Mouse (Mus musculus): ENCODE measurements around the gene Gm8453. TPM values are rescaled to one million over a fixed set of nuclear protein-coding genes. Genes with fewer than 3 reads are reported as not detected.
"Not testable (repeated sequence)": the region's sequence is repeated elsewhere in the genome, so short reads cannot be mapped to it uniquely, and the experiment has no call there.

The Gm8453 gene
- not detected in 2 replicates for polyA plus RNA-seq (2016; fragmentation: Nextera tagmentation; extraction: Ambion mirVana)

DNA sequence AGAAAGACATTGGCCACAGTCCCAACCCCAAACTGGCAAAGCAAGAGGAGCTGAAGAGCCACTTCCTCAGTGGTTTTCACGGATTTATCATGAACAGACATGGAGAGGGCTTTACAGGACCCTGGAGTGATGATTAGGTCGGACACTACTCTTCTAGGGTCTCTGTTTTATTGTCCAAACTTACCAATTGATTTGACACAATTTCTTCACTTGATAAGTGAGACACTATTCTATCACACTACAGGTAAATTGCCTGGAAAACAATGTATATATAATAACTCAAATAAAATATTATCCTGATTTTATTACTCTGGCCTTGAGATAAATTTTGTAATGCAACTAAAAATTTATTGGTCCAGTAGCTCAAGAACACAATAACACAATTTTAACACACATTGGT lies at the start of gene Gm8453:
TSS of gene Gm8453 (minus strand) at position 101 of the 400 bp plus-strand sequence.
- not testable (repeated sequence) for H3K9me3 ChIP-seq; DNase-seq (ENCODE audit: low spot score); H3K27ac ChIP-seq; H3K4me3 ChIP-seq; H3K36me3 ChIP-seq; H3K27me3 ChIP-seq (ENCODE audit: insufficient read depth, poor library complexity, severe bottlenecking); H3K4me1 ChIP-seq
- WGBS: 30% methylated on average over 2 of the region's 2 CpGs

DNA sequence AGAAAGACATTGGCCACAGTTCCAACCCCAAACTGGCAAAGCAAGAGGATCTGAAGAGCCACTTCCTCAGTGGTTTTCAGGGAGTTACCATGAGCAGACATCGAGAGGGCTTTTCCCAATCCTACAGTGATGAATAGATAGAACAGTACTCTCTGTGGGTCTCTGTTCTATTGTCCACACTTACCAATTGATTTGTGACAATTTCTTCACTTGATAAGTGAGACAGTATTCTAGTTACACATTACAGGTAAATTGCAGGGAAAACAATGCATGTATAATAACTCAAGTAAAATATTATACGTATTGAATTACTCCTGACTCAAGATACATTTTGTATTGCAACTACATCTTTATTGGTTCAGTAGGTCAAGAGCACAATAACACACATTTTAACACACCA lies 28.1 kb downstream of the Gm8453 start, which contains the start of gene Gm8653:
TSS of gene Gm8653 (minus strand) at position 101 of the 400 bp plus-strand sequence.
- not testable (repeated sequence) for H3K4me1 ChIP-seq; H3K4me3 ChIP-seq; H3K36me3 ChIP-seq; H3K27ac ChIP-seq; H3K9me3 ChIP-seq; H3K27me3 ChIP-seq (ENCODE audit: insufficient read depth, poor library complexity, severe bottlenecking); DNase-seq (ENCODE audit: low spot score)
- no CpG with 5 or more reads among the region's 2 CpGs for WGBS

DNA sequence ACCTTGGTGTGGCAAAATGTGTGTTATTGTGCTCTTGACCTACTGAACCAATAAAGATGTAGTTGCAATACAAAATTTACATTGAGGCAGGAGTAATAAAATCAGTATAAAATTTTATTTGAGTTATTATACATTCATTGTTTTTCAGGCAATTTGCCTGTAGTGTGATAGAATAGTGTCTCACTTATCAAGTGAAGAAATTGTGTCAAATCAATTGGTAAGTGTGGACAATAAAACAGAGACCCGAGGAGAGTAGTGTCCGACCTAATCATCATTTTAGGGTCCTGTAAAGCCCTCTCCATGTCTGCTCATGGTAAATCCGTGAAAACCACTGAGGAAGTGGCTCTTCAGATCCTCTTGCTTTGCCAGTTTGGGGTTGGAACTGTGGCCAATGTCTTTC lies 40.2 kb downstream of the Gm8453 start, which contains the start of gene Vmn1r143:
TSS of gene Vmn1r143 (plus strand) at position 301 of the 400 bp plus-strand sequence.
- DNase-seq (ENCODE audit: low spot score); H3K27ac ChIP-seq; H3K4me1 ChIP-seq; H3K4me3 ChIP-seq; H3K36me3 ChIP-seq; H3K27me3 ChIP-seq (ENCODE audit: insufficient read depth, poor library complexity, severe bottlenecking); H3K9me3 ChIP-seq: not testable (repeated sequence)
- no CpG with 5 or more reads among the region's 3 CpGs for WGBS

Other genes with a start within 250 kb of the Gm8453 start
- gene Vmn1r137, start 234.9 kb downstream of the Gm8453 start, polyA plus RNA-seq (2016; fragmentation: Nextera tagmentation; extraction: Ambion mirVana): not detected in 2 replicates
- gene Vmn1r138, start 200.6 kb downstream of the Gm8453 start, polyA plus RNA-seq (2016; fragmentation: Nextera tagmentation; extraction: Ambion mirVana): not detected in 2 replicates
- not detected in 2 replicates for gene Gm6176, start 173.2 kb downstream of the Gm8453 start, polyA plus RNA-seq (2016; fragmentation: Nextera tagmentation; extraction: Ambion mirVana)
- gene Vmn1r139, start 160.4 kb downstream of the Gm8453 start, polyA plus RNA-seq (2016; fragmentation: Nextera tagmentation; extraction: Ambion mirVana): not detected in 2 replicates
- gene Gm16451, start 111.2 kb downstream of the Gm8453 start, polyA plus RNA-seq (2016; fragmentation: Nextera tagmentation; extraction: Ambion mirVana): not detected in 2 replicates
- not detected in 2 replicates for gene Gm10666, start 94.7 kb downstream of the Gm8453 start, polyA plus RNA-seq (2016; fragmentation: Nextera tagmentation; extraction: Ambion mirVana)
- not detected in 2 replicates for gene Vmn1r142, start 65.4 kb downstream of the Gm8453 start, polyA plus RNA-seq (2016; fragmentation: Nextera tagmentation; extraction: Ambion mirVana)
- gene Vmn1r143, start 40.1 kb downstream of the Gm8453 start, polyA plus RNA-seq (2016; fragmentation: Nextera tagmentation; extraction: Ambion mirVana): not detected in 2 replicates
- not detected in 2 replicates for gene Gm8653, start 28.2 kb downstream of the Gm8453 start, polyA plus RNA-seq (2016; fragmentation: Nextera tagmentation; extraction: Ambion mirVana)
- not detected in 2 replicates for gene Gm4187, start 100.2 kb upstream of the Gm8453 start, polyA plus RNA-seq (2016; fragmentation: Nextera tagmentation; extraction: Ambion mirVana)
- not detected in 2 replicates for gene Gm8660, start 141.6 kb upstream of the Gm8453 start, polyA plus RNA-seq (2016; fragmentation: Nextera tagmentation; extraction: Ambion mirVana)
- not detected in 2 replicates for gene Vmn1r148, start 184.1 kb upstream of the Gm8453 start, polyA plus RNA-seq (2016; fragmentation: Nextera tagmentation; extraction: Ambion mirVana)
- not detected in 2 replicates for gene Vmn1r149, start 208.7 kb upstream of the Gm8453 start, polyA plus RNA-seq (2016; fragmentation: Nextera tagmentation; extraction: Ambion mirVana)
- gene Gm10665, start 234.6 kb upstream of the Gm8453 start, polyA plus RNA-seq (2016; fragmentation: Nextera tagmentation; extraction: Ambion mirVana): not detected in 2 replicates

Data from heart, embryonic 10.5 days (tissue).